Comparison of ENCODE assay signal across 27 mouse cellular contexts in the genomic region with DNA sequence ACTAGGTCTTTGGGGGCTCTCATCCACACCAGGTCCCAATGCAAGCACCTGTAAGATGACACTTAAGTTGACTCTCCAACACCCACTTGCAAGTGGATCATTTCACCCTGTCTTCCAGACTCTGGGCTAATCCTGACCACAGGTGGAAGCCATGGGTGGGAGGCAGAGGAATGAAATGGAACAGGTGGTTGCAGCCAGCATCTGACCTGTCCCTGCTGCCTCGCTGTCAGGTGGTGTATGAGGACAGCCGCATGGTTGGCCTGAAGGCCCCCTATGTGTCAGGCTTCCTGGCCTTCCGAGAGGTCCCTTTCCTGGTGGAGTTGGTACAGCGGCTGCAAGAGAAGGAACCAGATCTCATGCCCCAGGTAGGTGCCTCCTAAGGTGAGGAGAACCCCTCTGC. TPM values are rescaled to one million over a fixed set of nuclear protein-coding genes. Genes with fewer than 3 reads are reported as not detected.
"Had no signal": no experiment of that assay in that cellular context is flagged by ENCODE, and none has a peak within 500 bp of the region (broad histone marks: within the 10 kb centered on the region; RNA-seq: fewer than 3 reads in every experiment).

No protein-coding gene starts in this region.

- DNase-seq: gastrocnemius, adult 2 months; gastrocnemius, postnatal 10 days; gastrocnemius, postnatal 25 days; heart, adult 18-20 months; heart, postnatal 10 days; heart, postnatal 4 days; kidney, adult 18-20 months; kidney, adult 8-10 months; kidney, postnatal 10 days; kidney, postnatal 25 days; kidney, postnatal 4 days; liver; liver, embryonic 13.5 days had no signal

- H3K27ac ChIP-seq: gastrocnemius, adult 2 months; heart, embryonic 10.5 days; hindbrain, embryonic 10.5 days; hindbrain, embryonic 12.5 days; hindbrain, embryonic 14.5 days; intestine, embryonic 15.5 days; left cerebral cortex, adult 2 months; limb, embryonic 10.5 days; limb, embryonic 12.5 days; liver, embryonic 13.5 days; liver, embryonic 15.5 days had no signal

- H3K4me3 ChIP-seq: gastrocnemius, adult 2 months; heart, embryonic 10.5 days; heart, embryonic 12.5 days; hindbrain, embryonic 10.5 days; hindbrain, embryonic 12.5 days; intestine, embryonic 15.5 days; left cerebral cortex, adult 2 months; limb, embryonic 10.5 days; limb, embryonic 12.5 days; liver, embryonic 13.5 days; liver, embryonic 15.5 days had no signal

- ATAC-seq: hindbrain, embryonic 16.5 days; inflammation-experienced regulatory T-cells, adult 6 months; intestine, embryonic 15.5 days; intestine, postnatal 0 days had no signal

RNA-seq across cellular contexts. Expression of gene Nptx1, which starts 48.3 kb away (rescaled TPM):
- total RNA-seq: gastrocnemius, adult 2 months; granulocyte monocyte progenitor cell, adult 5-6 weeks had no signal
